ENCODE assay signal across 19 mouse cellular contexts in genomic region chr4:82173461-82174085, GRCm38 (mm10).
DNase-seq lines count a peak whose midpoint lies in the region; ATAC-seq and TF ChIP-seq lines count a peak whose summit lies in the region.
"Had no signal": no experiment of that assay in that cellular context is flagged by ENCODE, and none has a peak within 500 bp of the region (broad histone marks: within the 10 kb centered on the region; RNA-seq: fewer than 3 reads in every experiment).

No protein-coding gene starts in this region.

- DNase-seq in heart, embryonic 10.5 days (ENCODE audit: low spot score), result no peak
- no peak for DNase-seq in heart, adult 8-10 months (ENCODE audit: low spot score)
- DNase-seq in lung, postnatal 25 days (ENCODE audit: low spot score), result no peak
- no peak for DNase-seq in embryonic facial prominence, embryonic 14.5 days (ENCODE audit: low spot score)
- DNase-seq in limb, embryonic 14.5 days (ENCODE audit: low spot score), result no peak
- DNase-seq in frontal cortex, postnatal 10 days (ENCODE audit: low spot score in 2 of 2), result no peak
- DNase-seq in urinary bladder, postnatal 14 days (ENCODE audit: low spot score), result no peak
- DNase-seq: adrenal gland, postnatal 25 days; cerebellum, adult 2 months; gastrocnemius, postnatal 14 days; heart, postnatal 4 days; kidney, postnatal 14 days; layer of hippocampus, adult 9-11 months; retina, postnatal 1 day had no signal

- WGBS in heart, embryonic 10.5 days, result 81% methylated on average over 17 of the region's 17 CpGs
- WGBS in lung, embryonic 15.5 days, result 43% methylated on average over 17 of the region's 17 CpGs
- 58% methylated on average over 17 of the region's 17 CpGs for WGBS in embryonic facial prominence, embryonic 14.5 days
- WGBS in limb, embryonic 14.5 days, result 45% methylated on average over 17 of the region's 17 CpGs

- H3K9ac ChIP-seq in lung, embryonic 15.5 days, result no peak overlapping the region
- H3K9ac ChIP-seq in embryonic facial prominence, embryonic 14.5 days (ENCODE audit: low read depth, low read length), result no peak overlapping the region
- no peak overlapping the region for H3K9ac ChIP-seq in limb, embryonic 14.5 days (ENCODE audit: low read depth, low read length, severe bottlenecking)
- H3K9ac ChIP-seq: heart, embryonic 13.5 days; midbrain, embryonic 12.5 days had no signal

- no peaks in the 10 kb centered on the region for H3K27me3 ChIP-seq in heart, embryonic 10.5 days (ENCODE audit: insufficient read depth, poor library complexity, severe bottlenecking)
- H3K27me3 ChIP-seq in lung, embryonic 15.5 days, result no peaks in the 10 kb centered on the region
- H3K27me3 ChIP-seq in embryonic facial prominence, embryonic 14.5 days (replicated peaks; ENCODE audit: control insufficient read depth, insufficient read depth, low read length), result no peaks in the 10 kb centered on the region
- H3K27me3 ChIP-seq in limb, embryonic 14.5 days (ENCODE audit: control insufficient read depth, insufficient read depth, low read length), result no peaks in the 10 kb centered on the region
- H3K27me3 ChIP-seq: heart, embryonic 13.5 days; midbrain, embryonic 12.5 days had no signal

- no peak; the same call in 1 of the 2 replicates for ATAC-seq in lung, embryonic 15.5 days (ENCODE audit: borderline replicate concordance, extremely low read depth, low FRiP score, low TSS enrichment)
- ATAC-seq in embryonic facial prominence, embryonic 14.5 days (ENCODE audit: low read depth), result no peak
- 0 out of 2 replicates have a peak, but pooled peaks have one; percentile 58 for ATAC-seq in limb, embryonic 14.5 days (ENCODE audit: low FRiP score, low read depth)
- ATAC-seq: hindbrain, embryonic 16.5 days had no signal

- 0 out of 2 replicates have a peak overlapping the region, but pooled peaks have one; percentile 22 for H3K27ac ChIP-seq in heart, embryonic 10.5 days
- H3K27ac ChIP-seq in lung, embryonic 15.5 days, result peak overlapping the region; percentile 66
- H3K27ac ChIP-seq in embryonic facial prominence, embryonic 14.5 days (replicated peaks; ENCODE audit: low read depth, low read length), result peak overlapping the region; percentile 66
- H3K27ac ChIP-seq in limb, embryonic 14.5 days (replicated peaks; ENCODE audit: low read depth, low read length), result peak overlapping the region; percentile 68
- H3K27ac ChIP-seq: heart, embryonic 13.5 days; macrophage; midbrain, embryonic 12.5 days had no signal

- no peaks in the 10 kb centered on the region for H3K9me3 ChIP-seq in heart, embryonic 10.5 days
- H3K9me3 ChIP-seq in lung, embryonic 15.5 days, result no peaks in the 10 kb centered on the region
- H3K9me3 ChIP-seq in embryonic facial prominence, embryonic 14.5 days (ENCODE audit: control insufficient read depth, low read length), result no peaks in the 10 kb centered on the region
- no peaks in the 10 kb centered on the region for H3K9me3 ChIP-seq in limb, embryonic 14.5 days (ENCODE audit: control insufficient read depth, low read length)
- H3K9me3 ChIP-seq: heart, embryonic 13.5 days; midbrain, embryonic 12.5 days had no signal

- peak overlapping the region; percentile 25 for H3K4me2 ChIP-seq in lung, embryonic 15.5 days
- H3K4me2 ChIP-seq in embryonic facial prominence, embryonic 14.5 days (ENCODE audit: low read depth, low read length), result no peak overlapping the region
- no peak overlapping the region for H3K4me2 ChIP-seq in limb, embryonic 14.5 days (replicated peaks; ENCODE audit: low read depth, low read length, severe bottlenecking)
- H3K4me2 ChIP-seq: heart, embryonic 13.5 days; midbrain, embryonic 12.5 days had no signal

- 0 out of 2 replicates have a peak, but pooled peaks cover 3% of the 10 kb centered on the region for H3K4me1 ChIP-seq in heart, embryonic 10.5 days
- peaks cover 15% of the 10 kb centered on the region; the same call in 1 of the 2 replicates for H3K4me1 ChIP-seq in lung, embryonic 15.5 days
- no peaks in the 10 kb centered on the region for H3K4me1 ChIP-seq in embryonic facial prominence, embryonic 14.5 days (ENCODE audit: control insufficient read depth, insufficient read depth, low read length)
- H3K4me1 ChIP-seq in limb, embryonic 14.5 days (ENCODE audit: control insufficient read depth, insufficient read depth, low read length), result peaks cover 37% of the 10 kb centered on the region
- H3K4me1 ChIP-seq: midbrain, embryonic 12.5 days had no signal

- H3K4me3 ChIP-seq in heart, embryonic 10.5 days, result no peak overlapping the region
- no peak overlapping the region for H3K4me3 ChIP-seq in lung, embryonic 15.5 days
- H3K4me3 ChIP-seq in embryonic facial prominence, embryonic 14.5 days (ENCODE audit: low read depth, low read length), result no peak overlapping the region
- H3K4me3 ChIP-seq in limb, embryonic 14.5 days (replicated peaks; ENCODE audit: low read length), result no peak overlapping the region
- H3K4me3 ChIP-seq: heart, embryonic 13.5 days; midbrain, embryonic 12.5 days had no signal

- no peak for TF ChIP-seq POLR2A in limb, embryonic 14.5 days (IDR thresholded peaks at IDR 0.05; ENCODE audit: borderline replicate concordance, extremely low read depth, insufficient read depth, insufficient read length)

- H3K36me3 ChIP-seq in heart, embryonic 10.5 days, result no peaks in the 10 kb centered on the region
- no peaks in the 10 kb centered on the region for H3K36me3 ChIP-seq in lung, embryonic 15.5 days
- H3K36me3 ChIP-seq in embryonic facial prominence, embryonic 14.5 days (ENCODE audit: control insufficient read depth, insufficient read depth, low read length), result no peaks in the 10 kb centered on the region
- no peaks in the 10 kb centered on the region for H3K36me3 ChIP-seq in limb, embryonic 14.5 days (ENCODE audit: control insufficient read depth, insufficient read depth, low read length)
- H3K36me3 ChIP-seq: heart, embryonic 13.5 days; midbrain, embryonic 12.5 days had no signal
